Mouse (Mus musculus): ENCODE measurements around the gene Rragd. TPM values are rescaled to one million over a fixed set of nuclear protein-coding genes. Genes with fewer than 3 reads are reported as not detected.

Gene Rragd
- polyA plus RNA-seq, 1 experiment = 109 TPM

- DNase-seq (ENCODE audit: extremely low spot score in 1 of 2, low spot score in 1 of 2) = no peak
Measured at GRCm38 (mm10) chr4:33032045-33032444, 49.2 kb downstream of the Rragd start.

- no peak for DNase-seq (ENCODE audit: extremely low spot score in 1 of 2, low spot score in 1 of 2)
Measured at GRCm38 (mm10) chr4:33033515-33033914, 50.7 kb downstream of the Rragd start.

GRCm38 (mm10) chr4:33039826-33040225 lies 57.0 kb downstream of the Rragd start:
- DNase-seq (ENCODE audit: extremely low spot score in 1 of 2, low spot score in 1 of 2) = no peak

- no peak for DNase-seq (ENCODE audit: extremely low spot score in 1 of 2, low spot score in 1 of 2)
Measured at GRCm38 (mm10) chr4:33049601-33050000, 66.8 kb downstream of the Rragd start.

- DNase-seq (ENCODE audit: extremely low spot score in 1 of 2, low spot score in 1 of 2) = peak in 1 of 2 experiments; percentile 37
Measured at GRCm38 (mm10) chr4:33052055-33052454, 69.2 kb downstream of the Rragd start.

GRCm38 (mm10) chr4:33052650-33053049 lies 69.8 kb downstream of the Rragd start:
- DNase-seq (ENCODE audit: extremely low spot score in 1 of 2, low spot score in 1 of 2) = no peak

GRCm38 (mm10) chr4:33054426-33054825 lies 71.6 kb downstream of the Rragd start:
- DNase-seq (ENCODE audit: extremely low spot score in 1 of 2, low spot score in 1 of 2) = no peak

GRCm38 (mm10) chr4:33056317-33056716 lies 73.5 kb downstream of the Rragd start:
- no peak for DNase-seq (ENCODE audit: extremely low spot score in 1 of 2, low spot score in 1 of 2)

- DNase-seq (ENCODE audit: extremely low spot score in 1 of 2, low spot score in 1 of 2) = peak; percentile 14 to 62
Measured at GRCm38 (mm10) chr4:33057890-33058687, 75.3 kb downstream of the Rragd start.

GRCm38 (mm10) chr4:33061158-33061557 lies 78.3 kb downstream of the Rragd start:
- DNase-seq (ENCODE audit: extremely low spot score in 1 of 2, low spot score in 1 of 2) = no peak

- DNase-seq (ENCODE audit: extremely low spot score in 1 of 2, low spot score in 1 of 2) = no peak
Measured at GRCm38 (mm10) chr4:33062981-33063380, 80.1 kb downstream of the Rragd start, which contains the start of gene Gabrr2. TSS of gene Gabrr2 (plus strand) at chr4:33062999.

GRCm38 (mm10) chr4:33064986-33065385 lies 82.1 kb downstream of the Rragd start:
- no peak for DNase-seq (ENCODE audit: extremely low spot score in 1 of 2, low spot score in 1 of 2)

- DNase-seq (ENCODE audit: extremely low spot score in 1 of 2, low spot score in 1 of 2) = no peak
Measured at GRCm38 (mm10) chr4:33066223-33066960, 83.6 kb downstream of the Rragd start.

GRCm38 (mm10) chr4:33067331-33067730 lies 84.5 kb downstream of the Rragd start:
- DNase-seq (ENCODE audit: extremely low spot score in 1 of 2, low spot score in 1 of 2) = no peak

- DNase-seq (ENCODE audit: extremely low spot score in 1 of 2, low spot score in 1 of 2) = no peak
Measured at GRCm38 (mm10) chr4:33067826-33068225, 85.0 kb downstream of the Rragd start.

GRCm38 (mm10) chr4:33068894-33069293 lies 86.1 kb downstream of the Rragd start:
- DNase-seq (ENCODE audit: extremely low spot score in 1 of 2, low spot score in 1 of 2) = peak in 1 of 2 experiments; percentile 67

- DNase-seq (ENCODE audit: extremely low spot score in 1 of 2, low spot score in 1 of 2) = no peak
Measured at GRCm38 (mm10) chr4:33070326-33070725, 87.5 kb downstream of the Rragd start.

GRCm38 (mm10) chr4:33071337-33071736 lies 88.5 kb downstream of the Rragd start:
- no peak for DNase-seq (ENCODE audit: extremely low spot score in 1 of 2, low spot score in 1 of 2)
